Mouse (Mus musculus) spleen, postnatal 10 days (tissue): ENCODE data around the gene Zfp445.
"Not testable (repeated sequence)": the region's sequence is repeated elsewhere in the genome, so short reads cannot be mapped to it uniquely, and the experiment has no call there.

ENCODE experiments used
- DNase-seq, 2 experiments: peaks; one replicate each; pipeline ENCODE4 v3.0.0; 2021 to 2022; ENCODE audit warnings: low spot score in 2 of 2

Zfp445 gene

GRCm38 (mm10) chr9:122865697-122866166, at the start of gene Zfp445:
TSS of gene Zfp445 (minus strand) at chr9:122866006.
- peak; percentile 70 to 81 for DNase-seq

DNA sequence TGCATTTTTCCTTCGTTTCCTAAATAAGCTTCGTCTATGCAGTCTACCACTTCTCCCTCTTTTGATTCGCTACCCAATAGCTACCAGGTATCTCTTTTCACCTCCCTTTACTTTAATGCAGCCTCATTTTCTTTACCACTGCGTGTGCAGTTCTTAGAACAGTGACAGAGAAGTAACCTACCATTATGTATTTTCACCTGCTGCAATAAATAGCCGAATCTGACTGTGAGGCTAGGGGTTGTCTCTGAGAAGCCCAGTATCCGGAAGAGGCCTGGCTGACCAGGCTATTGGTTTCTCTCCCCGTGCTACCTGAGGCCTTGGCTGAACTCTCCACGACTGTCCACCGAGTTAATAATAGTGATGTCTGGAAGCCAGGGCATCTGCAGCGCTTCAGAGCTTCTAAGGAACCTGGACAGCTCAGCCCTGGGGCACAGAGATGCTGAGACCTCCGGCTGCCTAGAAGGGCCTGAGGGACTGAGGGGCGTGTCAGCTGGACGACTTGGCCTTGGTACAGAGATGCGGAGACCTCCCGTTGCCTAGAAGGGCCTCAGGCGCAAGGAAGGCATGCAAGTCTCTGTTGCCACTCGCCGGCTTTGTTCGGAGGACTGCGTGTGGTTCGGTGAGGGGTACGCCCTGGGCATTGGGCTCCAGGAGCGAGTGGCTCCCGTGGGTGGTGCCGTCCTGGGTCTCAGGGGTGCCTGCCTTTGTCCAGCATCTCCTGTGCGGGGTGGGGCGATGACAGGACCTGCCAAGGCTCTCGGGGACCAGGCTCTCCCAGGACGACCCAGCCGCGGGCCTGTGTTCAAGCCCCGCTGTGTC, 37.1 kb upstream of the Zfp445 start:
- DNase-seq: peak in 1 of 2 experiments; percentile 27

GRCm38 (mm10) chr9:122901047-122901446, 35.2 kb upstream of the Zfp445 start:
- DNase-seq: no peak

GRCm38 (mm10) chr9:122886372-122887179, 20.8 kb upstream of the Zfp445 start:
- DNase-seq: peak; percentile 19 to 52

- DNase-seq: no peak
Observed at GRCm38 (mm10) chr9:122885385-122885784, 19.6 kb upstream of the Zfp445 start, which contains the start of gene Zkscan7. TSS of gene Zkscan7 (plus strand) at chr9:122885685.

GRCm38 (mm10) chr9:122875145-122875544, 9.3 kb upstream of the Zfp445 start:
- DNase-seq: no peak

DNA sequence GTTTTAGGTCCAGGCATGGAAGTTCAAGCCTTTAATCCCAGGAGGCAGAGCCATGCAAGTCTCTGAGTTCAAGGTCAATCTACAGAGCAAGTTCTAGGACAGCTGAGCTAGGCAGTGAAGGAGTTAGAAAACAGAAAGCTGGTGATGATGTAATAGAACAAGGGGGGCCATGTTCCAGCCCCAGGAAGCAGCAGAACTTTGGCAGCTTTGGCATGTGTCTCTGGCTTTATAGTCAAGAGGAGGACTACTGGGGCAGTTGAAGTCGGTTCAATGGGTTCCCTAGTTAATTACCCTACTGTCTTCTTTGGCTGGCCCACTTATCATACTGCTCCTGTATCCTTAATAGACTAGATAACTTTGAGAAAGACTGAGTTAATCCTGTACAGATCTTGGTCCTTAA, 8.8 kb upstream of the Zfp445 start:
- DNase-seq: no peak

DNA sequence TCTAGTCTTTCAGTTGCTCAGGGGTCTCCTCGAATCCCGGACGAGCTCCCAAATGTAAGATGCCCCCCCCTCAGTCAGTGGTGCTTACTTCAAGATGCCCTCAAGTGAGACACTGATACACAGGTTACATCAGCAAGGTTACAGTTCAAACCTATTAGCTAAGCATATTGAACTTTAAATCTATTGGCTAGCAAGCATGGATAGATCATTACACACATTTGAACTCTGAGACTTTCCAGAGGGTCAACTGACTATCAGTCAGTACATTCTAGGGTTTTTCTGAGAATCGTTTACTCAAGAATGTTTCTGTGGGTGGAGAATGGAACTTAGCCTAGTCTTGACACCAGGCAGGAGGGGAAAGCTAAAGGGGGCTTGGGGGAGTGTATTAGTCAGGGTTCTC, 6.8 kb upstream of the Zfp445 start:
- no peak for DNase-seq

GRCm38 (mm10) chr9:122866192-122866591, 386 bp upstream of the Zfp445 start:
- no peak for DNase-seq

DNA sequence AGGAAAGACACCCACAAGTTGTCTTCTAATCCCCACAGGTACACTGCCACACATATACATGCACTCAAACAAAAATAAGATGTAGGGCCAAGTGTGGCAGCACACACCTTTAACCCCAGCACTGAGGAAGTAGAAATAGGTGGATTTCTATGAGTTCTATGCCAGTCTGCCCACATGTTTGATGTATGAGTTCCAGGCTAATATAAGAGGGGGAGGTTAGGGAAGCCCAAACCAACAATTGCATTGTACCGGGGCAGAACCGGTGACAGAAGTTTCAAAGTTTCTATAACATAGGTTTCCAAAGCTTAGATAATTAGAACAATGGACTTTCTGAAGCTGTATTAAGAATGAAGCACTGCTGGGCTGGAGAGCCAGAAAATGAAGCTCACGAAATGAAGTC, 958 bp downstream of the Zfp445 start:
- no peak for DNase-seq

GRCm38 (mm10) chr9:122863731-122864130, 2.1 kb downstream of the Zfp445 start:
- no peak for DNase-seq

- DNase-seq: no peak
Observed at GRCm38 (mm10) chr9:122860752-122861151, 5.1 kb downstream of the Zfp445 start.

GRCm38 (mm10) chr9:122856716-122857115, 9.1 kb downstream of the Zfp445 start:
- DNase-seq: no peak

GRCm38 (mm10) chr9:122855617-122856016, 10.2 kb downstream of the Zfp445 start:
- DNase-seq: no peak

DNA sequence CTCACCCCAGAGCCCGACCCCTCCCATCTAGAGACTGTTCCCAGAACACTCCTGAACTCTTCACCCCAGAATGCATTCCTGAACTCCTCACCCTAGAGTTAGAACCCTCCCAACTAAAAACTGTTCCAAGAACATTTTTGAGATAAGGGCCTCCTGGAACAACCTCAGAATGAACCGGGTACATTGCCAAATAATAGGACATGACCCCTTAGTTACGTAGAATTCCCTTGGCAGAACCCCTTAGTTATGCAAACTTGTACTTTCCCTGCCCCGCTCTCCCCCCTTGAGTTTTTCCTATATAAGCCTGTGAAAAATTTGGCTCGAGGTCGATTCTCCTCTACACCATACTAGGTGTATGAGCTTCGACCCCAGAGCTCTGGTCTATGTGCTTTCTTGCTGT, 10.7 kb downstream of the Zfp445 start:
- DNase-seq: not testable (repeated sequence)

DNA sequence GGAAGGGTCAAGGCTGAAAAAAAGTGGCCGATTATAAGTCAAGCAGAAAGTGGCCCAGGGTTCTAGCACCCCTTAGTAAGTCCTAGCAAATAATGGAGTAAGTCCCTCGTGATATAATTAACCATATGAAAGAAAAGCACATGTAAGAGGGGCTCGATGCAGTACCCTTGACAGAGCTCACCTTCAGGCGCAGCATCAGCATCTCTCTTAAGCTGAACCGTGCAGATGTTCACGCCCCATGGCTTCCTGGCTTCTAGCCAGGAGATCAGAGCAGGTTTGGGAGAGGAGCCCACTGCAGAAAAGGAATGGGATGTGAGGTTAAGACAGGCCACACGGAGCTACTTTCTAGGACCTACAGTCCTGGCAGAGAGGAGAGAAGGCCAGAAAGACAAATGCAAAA, 11.3 kb downstream of the Zfp445 start:
- DNase-seq: no peak

- not testable (repeated sequence) for DNase-seq
Observed at GRCm38 (mm10) chr9:122847811-122848311, 17.9 kb downstream of the Zfp445 start.

- DNase-seq: no peak
Observed at GRCm38 (mm10) chr9:122846156-122846555, 19.6 kb downstream of the Zfp445 start.

GRCm38 (mm10) chr9:122845621-122846020, 20.2 kb downstream of the Zfp445 start:
- DNase-seq: no peak

DNA sequence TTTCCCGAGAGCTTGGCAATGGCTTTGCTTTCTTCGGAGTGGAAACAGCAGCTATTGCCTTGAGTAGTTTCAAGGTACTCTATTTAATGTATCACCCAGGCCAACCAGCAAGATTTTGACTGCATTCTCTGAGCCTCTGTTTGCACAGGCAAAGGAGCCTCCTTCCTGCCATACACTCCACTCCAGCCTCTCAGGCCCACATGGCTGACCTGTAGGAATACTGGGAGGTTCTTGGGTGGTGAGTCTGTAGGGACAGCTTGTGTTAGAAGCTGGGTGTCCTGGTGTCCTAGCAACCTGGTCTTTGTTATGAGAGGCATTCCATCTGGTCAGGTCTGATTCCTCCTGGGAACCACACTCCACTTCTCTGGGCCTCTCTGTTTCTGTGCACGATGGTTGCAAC, 22.0 kb downstream of the Zfp445 start, which contains the start of gene Gm35549:
Gene Gm35549, minus strand, starts transcription at position 276 of the 400 bp plus-strand sequence.
- DNase-seq: no peak

DNA sequence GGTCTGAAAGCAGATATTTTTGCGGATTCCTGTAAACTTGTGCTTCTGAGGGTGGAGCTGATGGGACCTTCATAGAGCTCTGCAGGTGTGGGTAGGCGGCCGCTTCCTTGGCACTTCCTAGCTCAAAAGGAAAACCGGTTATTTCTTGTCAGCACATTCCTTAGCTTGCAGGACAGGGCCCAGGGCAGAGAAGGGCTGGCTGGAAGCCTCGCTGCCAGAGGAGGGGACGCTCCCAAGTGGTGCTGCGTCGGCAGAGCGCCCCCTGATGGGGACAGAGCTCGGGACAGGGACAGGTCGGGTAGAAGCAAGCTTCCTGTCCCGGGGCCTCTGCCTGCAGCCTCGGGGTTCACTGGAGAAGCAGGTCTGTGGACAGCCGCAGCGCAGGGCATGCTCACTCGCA, 28.1 kb downstream of the Zfp445 start:
- DNase-seq: peak in 1 of 2 experiments; percentile 39

DNA sequence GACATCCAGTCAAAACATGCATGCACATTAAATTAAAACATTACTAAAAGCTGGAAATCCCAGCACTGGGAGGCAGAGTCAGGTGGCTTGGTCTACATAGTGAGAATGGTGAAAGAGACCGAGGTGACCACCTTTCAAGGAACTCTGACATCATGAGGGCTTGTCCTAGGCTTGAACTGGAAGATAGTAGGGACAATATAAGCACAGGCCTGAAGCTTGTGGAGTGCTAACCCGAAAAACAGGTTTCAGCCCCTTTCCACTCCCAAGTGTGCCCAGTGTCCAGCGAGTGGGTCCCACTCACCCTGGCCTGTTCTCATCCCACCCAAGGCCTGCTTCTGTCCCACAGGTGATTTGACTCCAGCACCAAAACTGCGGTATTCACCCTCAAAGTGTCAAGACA, 28.6 kb downstream of the Zfp445 start:
- no peak for DNase-seq
